7 mouse cellular contexts compared by ENCODE assay signal in the genomic region with DNA sequence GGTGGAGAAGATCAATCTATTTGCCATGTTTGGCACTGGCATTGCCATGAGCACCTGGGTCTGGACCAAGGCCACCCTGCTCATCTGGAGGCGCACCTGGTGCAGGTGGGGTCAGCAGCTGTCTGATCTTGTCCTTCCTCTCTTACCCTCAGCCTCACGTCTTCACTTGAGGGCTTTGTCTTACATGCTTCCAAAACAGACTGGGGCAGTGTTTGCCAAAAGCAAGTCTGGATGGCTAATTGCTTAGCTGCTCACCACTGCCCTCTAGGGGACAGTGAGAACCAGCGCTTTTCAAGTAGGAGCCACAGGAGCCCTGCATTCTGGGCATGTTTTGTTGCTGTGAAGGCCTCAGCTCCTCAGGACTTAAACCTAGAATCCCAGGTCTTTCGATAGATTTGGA. TPM values are rescaled to one million over a fixed set of nuclear protein-coding genes. Genes with fewer than 3 reads are reported as not detected.
DNase-seq lines count a peak whose midpoint lies in the region; ATAC-seq and TF ChIP-seq lines count a peak whose summit lies in the region.

No protein-coding gene starts in this region.

- intact Hi-C loops in heart, postnatal 36 days (cut with DNase I) = loop anchor here (1.0 kb wide), 1 partner anchor 46 kb away; no protein-coding TSS in a partner anchor

- in situ Hi-C loops in ES-E14 (cut with MboI; ENCODE audit: low sequenced_read_pairs in 2 of 2, unreplicated experiment in 2 of 2) = no loop called here

- H3K4me3 ChIP-seq in ES-E14 (ENCODE audit: insufficient read depth in 1 of 2, low read depth in 1 of 2, low read length in 2 of 2, poor library complexity in 1 of 2, severe bottlenecking in 1 of 2) = no peak overlapping the region

- ATAC-seq in erythroid progenitor cell, adult 5-6 weeks (replicated peaks; ENCODE audit: low FRiP score, poor library complexity, severe bottlenecking) = peak; percentile 84

- peak overlapping the region; percentile 17; the same call in 1 of the 2 replicates for H3K9ac ChIP-seq in ES-E14 (ENCODE audit: insufficient read depth, low read depth, low read length, poor library complexity, severe bottlenecking)

- peaks cover 5% of the 10 kb centered on the region; the same call in 1 of the 2 replicates for H3K36me3 ChIP-seq in ES-E14 (ENCODE audit: control insufficient read depth, insufficient read depth, low read length, poor library complexity, severe bottlenecking)

- H3K4me1 ChIP-seq in ES-E14 (ENCODE audit: control insufficient read depth in 2 of 2, insufficient read depth in 2 of 2, low read length in 2 of 2, poor library complexity in 1 of 2) = no peaks in the 10 kb centered on the region

- no peaks in the 10 kb centered on the region for H3K9me3 ChIP-seq in ES-E14 (ENCODE audit: control insufficient read depth, insufficient read depth, low read depth, low read length)

- peak; percentile 88 for DNase-seq in ES-E14 (ENCODE audit: low read depth, low spot score)
- peak; percentile 92 for DNase-seq in brain, adult 2 months (ENCODE audit: low read depth, low spot score)
- DNase-seq in heart, postnatal 36 days = peak; percentile 76 to 78
- DNase-seq in layer of hippocampus, adult 9-11 months = peak; percentile 69
- DNase-seq in lung, postnatal 36 days = peak; percentile 85
- DNase-seq in right cerebral cortex, postnatal 4 days = peak; percentile 57

- no peak overlapping the region for H3K27ac ChIP-seq in ES-E14 (ENCODE audit: insufficient read depth, low read depth, low read length, poor library complexity, severe bottlenecking)

TF ChIP-seq in ES-E14, 5 proteins besides CTCF, POLR2A, EP300 and RAD21:
- TF ChIP-seq ZC3H11A (IDR thresholded peaks at IDR 0.05; ENCODE audit: borderline replicate concordance, low read depth, low read length) = 0 out of 2 replicates have a peak, but pooled peaks have one; percentile 31
- no peak for TF ChIP-seq CHD2 (IDR thresholded peaks at IDR 0.05; ENCODE audit: low read depth, low read length)
- TF ChIP-seq HCFC1 (IDR thresholded peaks at IDR 0.05; ENCODE audit: borderline replicate concordance, insufficient read depth, low read length) = no peak
- no peak for TF ChIP-seq MAFK (IDR thresholded peaks at IDR 0.05; ENCODE audit: insufficient read depth, low read depth, low read length)
- TF ChIP-seq ZNF384 (IDR thresholded peaks at IDR 0.05; ENCODE audit: low read depth, low read length) = no peak

RNA-seq across cellular contexts. Expression of gene Ahcyl2, which starts 9.4 kb away (rescaled TPM):
- total RNA-seq in ES-E14 (2012; rRNA removed) = 15.3 and 17.5 TPM in 2 replicates
- total RNA-seq in erythroid progenitor cell, adult 5-6 weeks (2015; ENCODE audit: low replicate concordance) = 48.6 and 49.7 TPM in 2 replicates
- 35.2 and 55.4 TPM in 2 replicates for total RNA-seq in erythroid progenitor cell, adult 5-6 weeks (2017; ENCODE audit: low replicate concordance)
- 10 to 100 TPM; 16.2 to 16.3 TPM for total RNA-seq in heart, postnatal 36 days (2021)

RNA-seq across cellular contexts. Expression of gene Smo, which starts 23.1 kb away (rescaled TPM):
- total RNA-seq in ES-E14 (2012; rRNA removed) = 25.7 and 27.3 TPM in 2 replicates
- 1.1 and 2.5 TPM in 2 replicates for total RNA-seq in erythroid progenitor cell, adult 5-6 weeks (2015; ENCODE audit: low replicate concordance)
- total RNA-seq in erythroid progenitor cell, adult 5-6 weeks (2017; ENCODE audit: low replicate concordance) = 0.08 and 0.77 TPM in 2 replicates
- total RNA-seq in heart, postnatal 36 days (2021) = 10 to 100 TPM in 1 of 2 experiments, 1 to 10 TPM in 1; 9.0 to 10.0 TPM
